Mouse (Mus musculus) heart, postnatal 36 days (tissue): Measurements from ENCODE around the gene Pip4p1. TPM values are rescaled to one million over a fixed set of nuclear protein-coding genes. Genes with fewer than 3 reads are reported as not detected.
A peak's percentile ranks its signal among the peaks of the same experiment; 100 is the strongest.

Experiments used
- DNase-seq, 2 experiments: peaks; one replicate each; pipeline ENCODE4 v3.0.0; 2021 to 2022
- intact Hi-C: fragments of 180-260 bp; cut with DNase I; formaldehyde crosslinking; loops from one replicate; pipeline ENCODE4 v1.15.1; 2025
- total RNA-seq, 2 experiments: library from RNA; stranded (reverse); gene quantifications; 2 replicates each; pipeline ENCODE4 v1.2.3; 2021

Pip4p1 gene
- total RNA-seq, 2 experiments from 2014 or later = 24.5 to 27.2 TPM

- peak in 1 of 2 experiments; percentile 28 for DNase-seq
- intact Hi-C loops = no loop called here
These were observed 33.8 kb downstream of the Pip4p1 start for GRCm38 (mm10) chr14:50896747-50897373.

GRCm38 (mm10) chr14:50895985-50896746 is 34.5 kb downstream of the Pip4p1 start:
- DNase-seq = peak; percentile 66 to 82
- intact Hi-C loops = no loop called here

- DNase-seq = no peak
- intact Hi-C loops = no loop called here
These were observed 35.2 kb downstream of the Pip4p1 start for GRCm38 (mm10) chr14:50895407-50895806.

- intact Hi-C loops = no loop called here
- DNase-seq = peak; percentile 35 to 43
These were observed 37.9 kb downstream of the Pip4p1 start for GRCm38 (mm10) chr14:50892541-50893459.

GRCm38 (mm10) chr14:50892091-50892490 is 38.6 kb downstream of the Pip4p1 start:
- intact Hi-C loops = no loop called here
- DNase-seq = no peak

GRCm38 (mm10) chr14:50891621-50892020 is 39.0 kb downstream of the Pip4p1 start:
- intact Hi-C loops = no loop called here

GRCm38 (mm10) chr14:50876236-50876950 is 54.3 kb downstream of the Pip4p1 start:
- no peak for DNase-seq
- intact Hi-C loops = loop anchor here (10.0 kb wide), 1 partner anchor 188 kb away; no protein-coding TSS in a partner anchor

More at GRCm38 (mm10) chr14:50891621-50892020, 39.0 kb downstream of the Pip4p1 start:
- no peak for DNase-seq

Other genes starting within 250 kb of the Pip4p1 start
- gene Olfr747, start 237.7 kb downstream of the Pip4p1 start, total RNA-seq = not detected
- gene Olfr748, start 223.5 kb downstream of the Pip4p1 start, total RNA-seq = not detected
- gene Olfr749, start 185.8 kb downstream of the Pip4p1 start, total RNA-seq = not detected
- gene Ttc5, start 145.3 kb downstream of the Pip4p1 start, total RNA-seq = 10 to 100 TPM; 13.8 to 15.2 TPM
- gene Ccnb1ip1, start 123.1 kb downstream of the Pip4p1 start, total RNA-seq = not detected
- 10 to 100 TPM; 14.3 to 15.7 TPM for gene Parp2, start 123.0 kb downstream of the Pip4p1 start, total RNA-seq
- gene Tep1, start 60.3 kb downstream of the Pip4p1 start, total RNA-seq = 10 to 100 TPM; 10.3 to 13.9 TPM
- gene Klhl33, start 33.3 kb downstream of the Pip4p1 start, total RNA-seq = 10 to 100 TPM; 27.6 to 43.8 TPM
- 10 to 100 TPM; 75.7 to 79.2 TPM for gene Osgep, start 6.0 kb downstream of the Pip4p1 start, total RNA-seq
- 10 to 100 TPM; 27.7 to 28.1 TPM for gene Apex1, start 5.9 kb downstream of the Pip4p1 start, total RNA-seq
- 10 to 100 TPM; 12.7 to 14.8 TPM for gene Pnp, start 226 bp upstream of the Pip4p1 start, total RNA-seq
- gene Gm49342, start 13.7 kb upstream of the Pip4p1 start, total RNA-seq = 10 to 100 TPM; 10.1 to 10.6 TPM
- gene Pnp2, start 25.1 kb upstream of the Pip4p1 start, total RNA-seq = under 1 TPM; 0.22 to 0.65 TPM
- gene Rnase10, start 76.9 kb upstream of the Pip4p1 start, total RNA-seq = under 1 TPM; 0.22 to 0.25 TPM
- gene Rnase9, start 111.0 kb upstream of the Pip4p1 start, total RNA-seq = not detected
- not detected for gene Rnase11, start 119.3 kb upstream of the Pip4p1 start, total RNA-seq
- not detected for gene Rnase12, start 126.8 kb upstream of the Pip4p1 start, total RNA-seq
- not detected for gene Olfr750, start 143.6 kb upstream of the Pip4p1 start, total RNA-seq
- 10 to 100 TPM; 58.7 to 61.0 TPM for gene Rnase4, start 160.2 kb upstream of the Pip4p1 start, total RNA-seq
- 1 to 10 TPM; 7.7 to 9.5 TPM for gene Ang, start 160.3 kb upstream of the Pip4p1 start, total RNA-seq
- gene Eddm3b, start 183.6 kb upstream of the Pip4p1 start, total RNA-seq = not detected
- gene Rnase6, start 193.1 kb upstream of the Pip4p1 start, total RNA-seq = under 1 TPM; 0.28 to 0.87 TPM
- 1 to 10 TPM in 1 of 2 experiments, under 1 TPM in 1; 0.80 to 1.1 TPM for gene Rnase1, start 215.9 kb upstream of the Pip4p1 start, total RNA-seq
- not detected for gene Rnase2b, start 231.4 kb upstream of the Pip4p1 start, total RNA-seq